Mouse (Mus musculus): ENCODE measurements around the gene Skap1. TPM values are rescaled to one million over a fixed set of nuclear protein-coding genes. Genes with fewer than 3 reads are reported as not detected.

The Skap1 gene
- polyA plus RNA-seq, 1 experiment = 0.02 TPM

GRCm38 (mm10) chr11:96447931-96448330 is 16.5 kb upstream of the Skap1 start:
- TF ChIP-seq MAX (IDR thresholded peaks at IDR 0.05; ENCODE audit: low read depth) (no peak), E2F4 (IDR thresholded peaks at IDR 0.05; ENCODE audit: insufficient read depth) (no peak), CEBPB (IDR thresholded peaks at IDR 0.05; ENCODE audit: insufficient read depth, poor library complexity, severe bottlenecking) (no peak), MYOD1 (IDR thresholded peaks at IDR 0.05; ENCODE audit: control insufficient read depth in 1 of 3, insufficient read length in 2 of 3, low read depth in 2 of 3) (no peak), REST (IDR thresholded peaks at IDR 0.05; ENCODE audit: insufficient read depth, insufficient read length) (no peak), POLR2AphosphoS2 (IDR thresholded peaks at IDR 0.05; ENCODE audit: insufficient read length, low read depth) (no peak), TCF12 (IDR thresholded peaks at IDR 0.05; ENCODE audit: insufficient read depth, poor library complexity, severe bottlenecking) (no peak), USF1 (IDR thresholded peaks at IDR 0.05; ENCODE audit: low read depth) (no peak), POLR2A (IDR thresholded peaks at IDR 0.05; ENCODE audit: insufficient read length, low read depth) (no peak), MYOG (IDR thresholded peaks at IDR 0.05; ENCODE audit: control insufficient read depth in 1 of 3, insufficient read depth in 1 of 3, insufficient read length in 2 of 3, low read depth in 2 of 3) (no peak), SRF (IDR thresholded peaks at IDR 0.05; ENCODE audit: control insufficient read depth, insufficient read length, low read depth) (no peak), TCF3 (IDR thresholded peaks at IDR 0.05; ENCODE audit: insufficient read length, low read depth) (no peak)
- Histone ChIP-seq H3K79me2 (ENCODE audit: control insufficient read depth, insufficient read depth) (no peaks in the 10 kb centered on the region), H3K4me2 (ENCODE audit: low read depth) (no peak overlapping the region), H3ac (ENCODE audit: control insufficient read depth, insufficient read length) (no peak overlapping the region), H3K4me3 (no peak overlapping the region), H3K27me3 (ENCODE audit: control insufficient read depth, insufficient read depth, insufficient read length) (peaks cover 34% of the 10 kb centered on the region), H3K36me3 (ENCODE audit: control insufficient read depth, insufficient read depth) (no peaks in the 10 kb centered on the region)

- H3ac ChIP-seq (ENCODE audit: control insufficient read depth, insufficient read length) = no peak overlapping the region
- H3K79me2 ChIP-seq (ENCODE audit: control insufficient read depth, insufficient read depth) = no peaks in the 10 kb centered on the region
- H3K4me3 ChIP-seq = no peak overlapping the region
- H3K27me3 ChIP-seq (ENCODE audit: control insufficient read depth, insufficient read depth, insufficient read length) = peaks cover 48% of the 10 kb centered on the region
- no peak overlapping the region for H3K4me2 ChIP-seq (ENCODE audit: low read depth)
- no peaks in the 10 kb centered on the region for H3K36me3 ChIP-seq (ENCODE audit: control insufficient read depth, insufficient read depth)
- TF ChIP-seq MAX (IDR thresholded peaks at IDR 0.05; ENCODE audit: low read depth) (no peak), TCF12 (IDR thresholded peaks at IDR 0.05; ENCODE audit: insufficient read depth, poor library complexity, severe bottlenecking) (no peak), POLR2A (IDR thresholded peaks at IDR 0.05; ENCODE audit: insufficient read length, low read depth) (no peak), MYOD1 (IDR thresholded peaks at IDR 0.05; ENCODE audit: control insufficient read depth in 1 of 3, insufficient read length in 2 of 3, low read depth in 2 of 3) (no peak)
These were observed 9.3 kb upstream of the Skap1 start for GRCm38 (mm10) chr11:96455111-96455510.

GRCm38 (mm10) chr11:96455699-96456326 is 8.6 kb upstream of the Skap1 start:
- Histone ChIP-seq H3K79me2 (ENCODE audit: control insufficient read depth, insufficient read depth) (no peaks in the 10 kb centered on the region), H3K36me3 (ENCODE audit: control insufficient read depth, insufficient read depth) (no peaks in the 10 kb centered on the region), H3K4me2 (ENCODE audit: low read depth) (no peak overlapping the region), H3K4me3 (no peak overlapping the region), H3K27me3 (ENCODE audit: control insufficient read depth, insufficient read depth, insufficient read length) (peaks cover 48% of the 10 kb centered on the region), H3ac (ENCODE audit: control insufficient read depth, insufficient read length) (no peak overlapping the region)
- TF ChIP-seq TCF12 (IDR thresholded peaks at IDR 0.05; ENCODE audit: insufficient read depth, poor library complexity, severe bottlenecking) = no peak
- TF ChIP-seq POLR2A (IDR thresholded peaks at IDR 0.05; ENCODE audit: insufficient read length, low read depth) = no peak
- no peak for TF ChIP-seq CEBPB (IDR thresholded peaks at IDR 0.05; ENCODE audit: insufficient read depth, poor library complexity, severe bottlenecking)
- TF ChIP-seq E2F4 (IDR thresholded peaks at IDR 0.05; ENCODE audit: insufficient read depth) = no peak
- TF ChIP-seq MYOD1 (IDR thresholded peaks at IDR 0.05; ENCODE audit: control insufficient read depth in 1 of 3, insufficient read length in 2 of 3, low read depth in 2 of 3) = no peak
- no peak for TF ChIP-seq MYOG (IDR thresholded peaks at IDR 0.05; ENCODE audit: control insufficient read depth in 1 of 3, insufficient read depth in 1 of 3, insufficient read length in 2 of 3, low read depth in 2 of 3)
- TF ChIP-seq MAX (IDR thresholded peaks at IDR 0.05; ENCODE audit: low read depth) = no peak

GRCm38 (mm10) chr11:96456508-96457305 is 7.7 kb upstream of the Skap1 start:
- H3K4me3 ChIP-seq = no peak overlapping the region
- H3K36me3 ChIP-seq (ENCODE audit: control insufficient read depth, insufficient read depth) = no peaks in the 10 kb centered on the region
- H3K79me2 ChIP-seq (ENCODE audit: control insufficient read depth, insufficient read depth) = no peaks in the 10 kb centered on the region
- TF ChIP-seq SRF (IDR thresholded peaks at IDR 0.05; ENCODE audit: control insufficient read depth, insufficient read length, low read depth) = no peak
- no peak overlapping the region for H3K4me2 ChIP-seq (ENCODE audit: low read depth)
- peaks cover 57% of the 10 kb centered on the region for H3K27me3 ChIP-seq (ENCODE audit: control insufficient read depth, insufficient read depth, insufficient read length)
- H3ac ChIP-seq (ENCODE audit: control insufficient read depth, insufficient read length) = no peak overlapping the region

GRCm38 (mm10) chr11:96461766-96462165 is 2.6 kb upstream of the Skap1 start:
- Histone ChIP-seq H3K36me3 (ENCODE audit: control insufficient read depth, insufficient read depth) (no peaks in the 10 kb centered on the region), H3K79me2 (ENCODE audit: control insufficient read depth, insufficient read depth) (no peaks in the 10 kb centered on the region), H3K4me2 (ENCODE audit: low read depth) (no peak overlapping the region), H3ac (ENCODE audit: control insufficient read depth, insufficient read length) (no peak overlapping the region), H3K27me3 (ENCODE audit: control insufficient read depth, insufficient read depth, insufficient read length) (peaks cover 69% of the 10 kb centered on the region), H3K4me3 (no peak overlapping the region)
- TF ChIP-seq CEBPB (IDR thresholded peaks at IDR 0.05; ENCODE audit: insufficient read depth, poor library complexity, severe bottlenecking) (no peak), TCF3 (IDR thresholded peaks at IDR 0.05; ENCODE audit: insufficient read length, low read depth) (no peak), POLR2A (IDR thresholded peaks at IDR 0.05; ENCODE audit: insufficient read length, low read depth) (no peak), MYOG (IDR thresholded peaks at IDR 0.05; ENCODE audit: control insufficient read depth in 1 of 3, insufficient read depth in 1 of 3, insufficient read length in 2 of 3, low read depth in 2 of 3) (no peak), MAX (IDR thresholded peaks at IDR 0.05; ENCODE audit: low read depth) (no peak), USF1 (IDR thresholded peaks at IDR 0.05; ENCODE audit: low read depth) (no peak), E2F4 (IDR thresholded peaks at IDR 0.05; ENCODE audit: insufficient read depth) (no peak), MYOD1 (IDR thresholded peaks at IDR 0.05; ENCODE audit: control insufficient read depth in 1 of 3, insufficient read length in 2 of 3, low read depth in 2 of 3) (no peak), REST (IDR thresholded peaks at IDR 0.05; ENCODE audit: insufficient read depth, insufficient read length) (no peak), POLR2AphosphoS2 (IDR thresholded peaks at IDR 0.05; ENCODE audit: insufficient read length, low read depth) (no peak), TCF12 (IDR thresholded peaks at IDR 0.05; ENCODE audit: insufficient read depth, poor library complexity, severe bottlenecking) (no peak), SRF (IDR thresholded peaks at IDR 0.05; ENCODE audit: control insufficient read depth, insufficient read length, low read depth) (no peak)
